Mouse (Mus musculus): Measurements from ENCODE around the gene Sppl2b. TPM values are rescaled to one million over a fixed set of nuclear protein-coding genes. Genes with fewer than 3 reads are reported as not detected.
A peak's percentile ranks its signal among the peaks of the same experiment; 100 is the strongest.

Gene Sppl2b
- 43.7 and 50.3 TPM in 2 replicates for polyA plus RNA-seq (2016; fragmentation: Nextera tagmentation; extraction: Ambion mirVana)

GRCm38 (mm10) chr10:80854913-80855748, at the start of gene Sppl2b, which contains the start of gene Lsm7:
Sppl2b (plus strand) TSS chr10:80855275.
Lsm7 (minus strand) TSS chr10:80855209.
- H3K4me3 ChIP-seq (replicated peaks), result peak within 1 kb of the TSS; percentile 97
- no peaks in the 10 kb centered on the region for H3K27me3 ChIP-seq
- peak within 1 kb of the TSS; percentile 90 for H3K9ac ChIP-seq (replicated peaks)
- H3K4me2 ChIP-seq, result peak within 1 kb of the TSS; percentile 99
- no peaks in the 10 kb centered on the region for H3K9me3 ChIP-seq
- peak within 1 kb of the TSS; percentile 68 for H3K27ac ChIP-seq
- peak; percentile 45 for ATAC-seq (ENCODE audit: insufficient number of reproducible peaks, insufficient read depth, low FRiP score, low TSS enrichment, low read depth)
- H3K36me3 ChIP-seq, result peaks cover 32% of the 10 kb centered on the region
- H3K4me1 ChIP-seq (replicated peaks), result peaks cover 26% of the 10 kb centered on the region
- WGBS, result under 1% methylated on average over 80 of the region's 81 CpGs

- no peak overlapping the region for H3K4me3 ChIP-seq (replicated peaks)
- peaks cover 44% of the 10 kb centered on the region for H3K4me1 ChIP-seq (replicated peaks)
- H3K27me3 ChIP-seq, result peaks cover 43% of the 10 kb centered on the region
- ATAC-seq (ENCODE audit: insufficient number of reproducible peaks, insufficient read depth, low FRiP score, low TSS enrichment, low read depth), result no peak
- no peak overlapping the region for H3K9ac ChIP-seq (replicated peaks)
- no peak overlapping the region for H3K27ac ChIP-seq
- whole genome bisulfite sequencing, result 79% methylated on average over 5 of the region's 5 CpGs
- no peaks in the 10 kb centered on the region for H3K9me3 ChIP-seq
- H3K4me2 ChIP-seq, result no peak overlapping the region
- H3K36me3 ChIP-seq, result peaks cover 55% of the 10 kb centered on the region
Observed at GRCm38 (mm10) chr10:80805322-80805721, 49.8 kb upstream of the Sppl2b start.

GRCm38 (mm10) chr10:80805925-80806324, 49.1 kb upstream of the Sppl2b start:
- Histone ChIP-seq H3K27me3 (peaks cover 49% of the 10 kb centered on the region), H3K9me3 (no peaks in the 10 kb centered on the region), H3K4me2 (peak overlapping the region; percentile 97; the same call in 1 of the 2 replicates), H3K36me3 (peaks cover 49% of the 10 kb centered on the region), H3K9ac (replicated peaks) (no peak overlapping the region), H3K27ac (no peak overlapping the region), H3K4me3 (replicated peaks) (peak overlapping the region; percentile 3; the same call in 1 of the 2 replicates), H3K4me1 (replicated peaks) (peaks cover 43% of the 10 kb centered on the region)
- WGBS, result 16% methylated on average over 3 of the region's 3 CpGs
- peak; percentile 0; the same call in 1 of the 2 replicates for ATAC-seq (ENCODE audit: insufficient number of reproducible peaks, insufficient read depth, low FRiP score, low TSS enrichment, low read depth)

GRCm38 (mm10) chr10:80806341-80807056, 48.6 kb upstream of the Sppl2b start:
- H3K4me1 ChIP-seq (replicated peaks), result peaks cover 43% of the 10 kb centered on the region
- peak overlapping the region; percentile 52 for H3K4me3 ChIP-seq (replicated peaks)
- peak overlapping the region; percentile 66 for H3K27ac ChIP-seq
- H3K9me3 ChIP-seq, result no peaks in the 10 kb centered on the region
- H3K27me3 ChIP-seq, result peaks cover 55% of the 10 kb centered on the region
- H3K4me2 ChIP-seq, result peak overlapping the region; percentile 97
- H3K36me3 ChIP-seq, result peaks cover 43% of the 10 kb centered on the region
- WGBS, result 40% methylated on average over 34 of the region's 34 CpGs
- peak overlapping the region; percentile 69 for H3K9ac ChIP-seq (replicated peaks)
- no peak for ATAC-seq (ENCODE audit: insufficient number of reproducible peaks, insufficient read depth, low FRiP score, low TSS enrichment, low read depth)

- peaks cover 36% of the 10 kb centered on the region for H3K36me3 ChIP-seq
- peaks cover 43% of the 10 kb centered on the region for H3K4me1 ChIP-seq (replicated peaks)
- H3K4me2 ChIP-seq, result peak overlapping the region; percentile 97
- H3K9me3 ChIP-seq, result no peaks in the 10 kb centered on the region
- H3K27ac ChIP-seq, result peak overlapping the region; percentile 66
- H3K9ac ChIP-seq (replicated peaks), result peak overlapping the region; percentile 69
- H3K4me3 ChIP-seq (replicated peaks), result peak overlapping the region; percentile 52
- H3K27me3 ChIP-seq, result peaks cover 59% of the 10 kb centered on the region
- peak; percentile 48; the same call in 1 of the 2 replicates for ATAC-seq (ENCODE audit: insufficient number of reproducible peaks, insufficient read depth, low FRiP score, low TSS enrichment, low read depth)
- whole genome bisulfite sequencing, result under 1% methylated on average over 58 of the region's 58 CpGs
Observed at GRCm38 (mm10) chr10:80807057-80807627, 47.9 kb upstream of the Sppl2b start.

- WGBS, result 19% methylated on average over 40 of the region's 40 CpGs
- Histone ChIP-seq H3K9ac (replicated peaks) (peak overlapping the region; percentile 24; the same call in 1 of the 2 replicates), H3K4me2 (peak overlapping the region; percentile 97), H3K27me3 (peaks cover 65% of the 10 kb centered on the region), H3K36me3 (peaks cover 24% of the 10 kb centered on the region), H3K4me3 (replicated peaks) (peak overlapping the region; percentile 24), H3K4me1 (replicated peaks) (peaks cover 43% of the 10 kb centered on the region), H3K27ac (no peak overlapping the region), H3K9me3 (no peaks in the 10 kb centered on the region)
- ATAC-seq (ENCODE audit: insufficient number of reproducible peaks, insufficient read depth, low FRiP score, low TSS enrichment, low read depth), result no peak
Observed at GRCm38 (mm10) chr10:80808099-80808984, 46.7 kb upstream of the Sppl2b start.

GRCm38 (mm10) chr10:80808985-80809632, 46.0 kb upstream of the Sppl2b start:
- H3K27me3 ChIP-seq, result peaks cover 65% of the 10 kb centered on the region
- ATAC-seq (ENCODE audit: insufficient number of reproducible peaks, insufficient read depth, low FRiP score, low TSS enrichment, low read depth), result no peak

GRCm38 (mm10) chr10:80810084-80810483, 45.0 kb upstream of the Sppl2b start:
- H3K4me2 ChIP-seq, result peak overlapping the region; percentile 28
- H3K27me3 ChIP-seq, result peaks cover 65% of the 10 kb centered on the region
- peak overlapping the region; percentile 17; the same call in 1 of the 2 replicates for H3K4me3 ChIP-seq (replicated peaks)
- 2% methylated on average over 18 of the region's 20 CpGs for WGBS
- peak overlapping the region; percentile 47; the same call in 1 of the 2 replicates for H3K9ac ChIP-seq (replicated peaks)
- H3K9me3 ChIP-seq, result no peaks in the 10 kb centered on the region
- peaks cover 7% of the 10 kb centered on the region for H3K36me3 ChIP-seq
- no peak for ATAC-seq (ENCODE audit: insufficient number of reproducible peaks, insufficient read depth, low FRiP score, low TSS enrichment, low read depth)
- H3K4me1 ChIP-seq (replicated peaks), result peaks cover 43% of the 10 kb centered on the region
- no peak overlapping the region for H3K27ac ChIP-seq

More at GRCm38 (mm10) chr10:80808985-80809632, 46.0 kb upstream of the Sppl2b start:
- H3K27ac ChIP-seq, result no peak overlapping the region
- peaks cover 17% of the 10 kb centered on the region for H3K36me3 ChIP-seq
- peak overlapping the region; percentile 97 for H3K4me2 ChIP-seq
- 8% methylated on average over 18 of the region's 18 CpGs for WGBS
- peak overlapping the region; percentile 24; the same call in 1 of the 2 replicates for H3K9ac ChIP-seq (replicated peaks)
- H3K9me3 ChIP-seq, result no peaks in the 10 kb centered on the region
- H3K4me3 ChIP-seq (replicated peaks), result peak overlapping the region; percentile 24
- H3K4me1 ChIP-seq (replicated peaks), result peaks cover 43% of the 10 kb centered on the region

GRCm38 (mm10) chr10:80812391-80813041, 42.6 kb upstream of the Sppl2b start:
- H3K9me3 ChIP-seq, result no peaks in the 10 kb centered on the region
- WGBS, result 55% methylated on average over 5 of the region's 5 CpGs
- H3K27ac ChIP-seq, result no peak overlapping the region
- no peak overlapping the region for H3K4me2 ChIP-seq
- no peak overlapping the region for H3K4me3 ChIP-seq (replicated peaks)
- H3K36me3 ChIP-seq, result no peaks in the 10 kb centered on the region
- ATAC-seq (ENCODE audit: insufficient number of reproducible peaks, insufficient read depth, low FRiP score, low TSS enrichment, low read depth), result no peak
- peaks cover 25% of the 10 kb centered on the region for H3K4me1 ChIP-seq (replicated peaks)
- H3K27me3 ChIP-seq, result peaks cover 50% of the 10 kb centered on the region
- no peak overlapping the region for H3K9ac ChIP-seq (replicated peaks)

All from limb, embryonic 12.5 days (tissue).